Comparison of ENCODE assay signal across 9 mouse cellular contexts in the genomic region with DNA sequence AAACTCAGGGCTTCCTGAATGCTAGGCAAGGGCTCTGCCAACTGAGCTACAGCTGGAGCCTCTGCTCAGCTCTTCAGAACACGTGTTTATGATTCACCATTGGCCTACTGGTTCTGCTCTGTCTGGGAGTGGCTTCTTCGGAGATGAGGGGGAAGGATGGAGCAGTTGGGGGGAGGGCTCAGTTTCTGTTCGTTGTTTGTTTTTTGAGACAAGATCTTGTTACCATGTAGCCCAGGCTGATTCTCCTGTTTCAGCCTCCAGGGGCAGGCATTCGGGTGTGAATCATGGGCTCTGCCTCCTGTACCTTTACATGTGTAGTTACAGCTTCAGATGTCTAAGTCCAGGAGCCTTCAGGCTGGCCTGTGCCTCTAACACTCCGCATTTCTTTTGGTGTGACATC.
DNase-seq lines count a peak whose midpoint lies in the region; ATAC-seq and TF ChIP-seq lines count a peak whose summit lies in the region.
"Had no signal": no experiment of that assay in that cellular context is flagged by ENCODE, and none has a peak within 500 bp of the region (broad histone marks: within the 10 kb centered on the region; RNA-seq: fewer than 3 reads in every experiment).

No protein-coding gene starts in this region.

- no peak overlapping the region for H3K9ac ChIP-seq in liver, postnatal 0 days (replicated peaks)
- no peak overlapping the region for H3K9ac ChIP-seq in stomach, postnatal 0 days (ENCODE audit: low read length)
- H3K9ac ChIP-seq: embryonic facial prominence, embryonic 12.5 days had no signal

- no peaks in the 10 kb centered on the region for H3K36me3 ChIP-seq in heart, embryonic 10.5 days
- no peaks in the 10 kb centered on the region for H3K36me3 ChIP-seq in liver, postnatal 0 days (replicated peaks; ENCODE audit: insufficient read depth, low read length)
- H3K36me3 ChIP-seq in stomach, postnatal 0 days (ENCODE audit: control insufficient read depth, insufficient read depth, low read length) = no peaks in the 10 kb centered on the region
- H3K36me3 ChIP-seq: embryonic facial prominence, embryonic 12.5 days had no signal

- peak; percentile 86 for ATAC-seq in common myeloid progenitor, adult 5-6 weeks (replicated peaks; ENCODE audit: low read depth, poor library complexity, severe bottlenecking)
- peak; percentile 79 for ATAC-seq in liver, postnatal 0 days
- ATAC-seq in stomach, postnatal 0 days (ENCODE audit: low FRiP score, low TSS enrichment) = 0 out of 2 replicates have a peak, but pooled peaks have one; percentile 38

- H3K9me3 ChIP-seq in heart, embryonic 10.5 days = no peaks in the 10 kb centered on the region
- H3K9me3 ChIP-seq in liver, postnatal 0 days (ENCODE audit: low read length) = no peaks in the 10 kb centered on the region
- H3K9me3 ChIP-seq in stomach, postnatal 0 days (ENCODE audit: control insufficient read depth, low read length) = no peaks in the 10 kb centered on the region
- H3K9me3 ChIP-seq: embryonic facial prominence, embryonic 12.5 days had no signal

- WGBS in heart, embryonic 10.5 days = 38% methylated on average over 5 of the region's 5 CpGs
- 14% methylated on average over 5 of the region's 5 CpGs for WGBS in liver, postnatal 0 days (ENCODE audit: insufficient replicate concordance)
- WGBS in stomach, postnatal 0 days = 36% methylated on average over 5 of the region's 5 CpGs

- no peaks in the 10 kb centered on the region for H3K27me3 ChIP-seq in heart, embryonic 10.5 days (ENCODE audit: insufficient read depth, poor library complexity, severe bottlenecking)
- H3K27me3 ChIP-seq in liver, postnatal 0 days (ENCODE audit: insufficient read depth, low read length) = no peaks in the 10 kb centered on the region
- no peaks in the 10 kb centered on the region for H3K27me3 ChIP-seq in stomach, postnatal 0 days (ENCODE audit: control insufficient read depth, insufficient read depth, low read length)
- H3K27me3 ChIP-seq: embryonic facial prominence, embryonic 12.5 days had no signal

- no peak overlapping the region for H3K27ac ChIP-seq in heart, embryonic 10.5 days
- H3K27ac ChIP-seq in liver, postnatal 0 days (ENCODE audit: low read depth) = no peak overlapping the region
- no peak overlapping the region for H3K27ac ChIP-seq in stomach, postnatal 0 days (replicated peaks)
- H3K27ac ChIP-seq: embryonic facial prominence, embryonic 12.5 days had no signal

- DNase-seq in heart, postnatal 10 days = peak; percentile 6 to 9
- DNase-seq in heart, embryonic 10.5 days (ENCODE audit: low spot score) = no peak
- DNase-seq in liver, postnatal 0 days = no peak
- DNase-seq in stomach, postnatal 0 days (ENCODE audit: low spot score) = no peak
- DNase-seq in ovary, adult 18-20 months (ENCODE audit: low spot score) = no peak
- DNase-seq in layer of hippocampus, postnatal 10 days (ENCODE audit: low spot score in 2 of 2) = no peak
- no peak for DNase-seq in left cerebral cortex, postnatal 10 days (ENCODE audit: extremely low spot score in 1 of 2, low spot score in 2 of 2)

- no peak overlapping the region for H3K4me2 ChIP-seq in liver, postnatal 0 days (ENCODE audit: low read depth, low read length)
- no peak overlapping the region for H3K4me2 ChIP-seq in stomach, postnatal 0 days (replicated peaks; ENCODE audit: low read depth)
- H3K4me2 ChIP-seq: embryonic facial prominence, embryonic 12.5 days had no signal

- intact Hi-C loops in heart, postnatal 10 days (cut with DNase I) = no loop called here
- intact Hi-C loops in left cerebral cortex, postnatal 10 days (cut with DNase I) = no loop called here

- no peak for TF ChIP-seq EP300 in liver, postnatal 0 days (IDR thresholded peaks at IDR 0.05; ENCODE audit: low read depth)
- no peak for TF ChIP-seq EP300 in stomach, postnatal 0 days (optimal IDR thresholded peaks at IDR 0.05)

- no peak overlapping the region for H3K4me3 ChIP-seq in heart, embryonic 10.5 days
- H3K4me3 ChIP-seq in liver, postnatal 0 days (ENCODE audit: low read depth, low read length) = no peak overlapping the region
- H3K4me3 ChIP-seq in stomach, postnatal 0 days (ENCODE audit: low read depth, low read length) = no peak overlapping the region
- H3K4me3 ChIP-seq: embryonic facial prominence, embryonic 12.5 days had no signal

- 0 out of 2 replicates have a peak, but pooled peaks have one; percentile 7 for TF ChIP-seq CTCF in liver, postnatal 0 days (IDR thresholded peaks at IDR 0.05; ENCODE audit: low read depth)
- peak; percentile 23; the same call in 1 of the 2 replicates for TF ChIP-seq CTCF in stomach, postnatal 0 days (IDR thresholded peaks at IDR 0.05; ENCODE audit: low read depth)

- 0 out of 2 replicates have a peak, but pooled peaks cover 11% of the 10 kb centered on the region for H3K4me1 ChIP-seq in heart, embryonic 10.5 days
- no peaks in the 10 kb centered on the region for H3K4me1 ChIP-seq in liver, postnatal 0 days (ENCODE audit: insufficient read depth)
- no peaks in the 10 kb centered on the region for H3K4me1 ChIP-seq in stomach, postnatal 0 days (replicated peaks; ENCODE audit: control insufficient read depth, insufficient read depth)

Comparison
In these comparisons a context has a peak if more than half of its experiments do, and no peak if none do; other contexts are left out.
1. DNase-seq: peak in heart, postnatal 10 days (2 of 2); none in heart, embryonic 10.5 days (single experiment), liver, postnatal 0 days (single experiment), stomach, postnatal 0 days (single experiment), ovary, adult 18-20 months (single experiment), layer of hippocampus, postnatal 10 days (0 of 2) and left cerebral cortex, postnatal 10 days (0 of 2).
2. Peak in every context shown above with its lines, with median percentiles within 50 percentile points of each other: ATAC-seq.